Mouse (Mus musculus) layer of hippocampus, adult 2 months (tissue): ENCODE measurements at regions not wholly inside any gene's neighbourhood (a gene's known extent, or its start where the extent isn't known, plus 50 kb on each side); places are given as distances from the start of the nearest gene placed in this dataset.

ENCODE experiments used
- DNase-seq, 2 experiments: peaks; one replicate each; pipeline ENCODE4 v3.0.0; 2022; ENCODE audit warnings: low spot score in 2 of 2
- H3K27ac ChIP-seq: fragments of 200-600 bp; 2 replicates; pipeline ENCODE4 v1.8.1; 2022
- H3K4me3 ChIP-seq: fragments of 200-600 bp; 2 replicates; pipeline ENCODE4 v1.8.1; 2022; ENCODE audit warnings: mild to moderate bottlenecking
- CTCF ChIP-seq: fragments of 200-600 bp; conservative IDR thresholded peaks from 2 replicates; pipeline ENCODE4 v1.8.1; 2022; ENCODE audit warnings: antibody characterized with exemption, mild to moderate bottlenecking, moderate library complexity

DNA sequence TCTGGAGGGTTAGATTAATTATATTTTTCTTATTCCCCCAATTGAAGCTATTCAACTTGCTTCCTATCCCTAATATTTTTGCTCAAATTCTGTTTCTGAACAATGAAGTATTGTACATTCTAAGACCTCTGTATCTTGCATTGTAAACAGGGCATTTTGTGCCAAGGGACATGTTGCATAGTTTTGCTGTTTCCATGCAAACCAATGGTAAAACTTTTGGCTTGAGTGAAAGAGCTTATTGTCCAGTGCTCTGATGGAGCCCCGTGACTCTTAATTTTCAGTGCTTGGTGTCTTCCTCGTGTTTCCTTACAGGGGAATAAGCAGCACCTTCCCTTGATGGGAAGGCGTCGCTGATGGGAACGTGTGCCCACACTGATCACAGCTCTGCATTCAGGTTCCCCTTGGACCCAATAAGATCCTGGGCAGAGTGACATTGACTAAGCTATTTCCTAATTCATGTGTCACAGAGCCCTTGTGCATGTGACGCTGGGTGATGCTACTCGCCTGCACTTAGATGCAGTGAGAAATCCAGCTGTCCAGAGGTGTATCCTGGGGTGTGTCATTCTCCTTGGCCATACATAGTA, 220.8 kb upstream of the Dusp10 start:
- no peak overlapping the region for H3K4me3 ChIP-seq
- H3K27ac ChIP-seq, result peak overlapping the region; percentile 53; the same call in 1 of the 2 replicates
- DNase-seq, result no peak
- no peak for TF ChIP-seq CTCF

DNA sequence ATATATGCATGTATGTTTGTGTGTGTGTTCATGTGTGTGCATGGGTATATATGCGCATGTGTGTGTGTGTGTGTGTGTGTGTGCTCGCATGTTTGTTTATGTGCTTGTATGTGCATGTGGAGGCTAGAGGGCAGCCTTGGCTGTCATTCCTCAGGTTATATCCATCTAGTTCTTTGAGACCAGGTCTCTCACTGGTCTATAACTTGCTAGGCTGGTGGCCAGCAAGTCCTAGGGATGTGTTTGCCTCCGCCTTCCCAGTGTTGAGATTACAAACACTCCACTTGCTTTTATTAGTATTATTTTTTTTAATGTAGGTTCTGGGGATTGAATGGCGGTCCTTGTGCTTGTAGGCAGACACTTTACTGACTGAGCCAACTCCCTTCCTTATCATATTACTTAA, 219.8 kb upstream of the Dusp10 start:
- TF ChIP-seq CTCF, result no peak
- Histone ChIP-seq H3K27ac (no peak overlapping the region), H3K4me3 (no peak overlapping the region)
- no peak for DNase-seq

DNA sequence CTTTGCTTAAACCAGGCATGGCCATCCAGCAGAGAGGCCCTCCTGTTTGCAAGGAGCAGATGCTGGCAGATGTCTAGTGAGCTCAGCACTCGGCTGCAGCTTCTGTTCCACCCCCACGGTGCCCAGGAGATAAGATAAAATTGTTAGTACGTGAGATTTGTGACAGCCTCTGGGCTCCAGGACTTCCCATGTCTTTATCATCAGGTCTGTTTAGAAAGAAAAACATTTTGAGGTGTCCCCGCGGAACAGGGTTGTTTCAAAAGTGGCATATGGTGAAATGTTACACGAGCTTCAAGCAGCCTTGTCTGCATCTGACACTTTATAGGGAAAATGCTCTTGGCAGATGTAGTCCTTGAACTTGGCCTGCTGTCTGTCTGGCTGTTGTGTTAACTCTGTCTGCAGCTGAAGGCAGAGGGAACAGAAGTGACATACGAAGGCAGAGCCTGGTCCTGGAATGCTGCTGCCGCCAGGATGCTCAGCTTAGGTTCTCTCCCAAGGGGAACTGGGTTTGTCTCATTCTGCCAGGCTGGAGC, 219.1 kb upstream of the Dusp10 start:
- Histone ChIP-seq H3K4me3 (no peak overlapping the region), H3K27ac (no peak overlapping the region)
- no peak for TF ChIP-seq CTCF
- peak in 1 of 2 experiments; percentile 5 for DNase-seq

DNA sequence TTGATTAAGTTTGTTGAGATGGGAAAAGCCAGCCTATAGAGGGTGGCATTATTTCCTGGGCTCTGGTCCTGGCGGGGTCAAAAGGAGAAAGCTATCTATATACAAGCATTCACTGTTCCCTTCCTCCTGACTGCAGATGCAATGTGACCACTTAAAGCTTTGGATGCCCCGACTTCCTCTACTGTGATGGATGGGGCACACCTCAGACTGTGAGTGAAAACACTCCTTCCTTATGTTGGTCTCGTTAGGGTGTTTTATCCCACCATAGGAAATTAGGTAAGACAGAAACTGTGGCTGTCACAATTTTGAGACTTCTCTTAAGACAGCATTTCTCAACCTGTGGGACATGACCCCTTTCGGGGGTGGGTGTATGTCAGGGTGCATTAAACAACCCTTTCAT, 210.8 kb upstream of the Dusp10 start:
- H3K27ac ChIP-seq, result no peak overlapping the region
- no peak for DNase-seq
- no peak for TF ChIP-seq CTCF
- H3K4me3 ChIP-seq, result no peak overlapping the region

DNA sequence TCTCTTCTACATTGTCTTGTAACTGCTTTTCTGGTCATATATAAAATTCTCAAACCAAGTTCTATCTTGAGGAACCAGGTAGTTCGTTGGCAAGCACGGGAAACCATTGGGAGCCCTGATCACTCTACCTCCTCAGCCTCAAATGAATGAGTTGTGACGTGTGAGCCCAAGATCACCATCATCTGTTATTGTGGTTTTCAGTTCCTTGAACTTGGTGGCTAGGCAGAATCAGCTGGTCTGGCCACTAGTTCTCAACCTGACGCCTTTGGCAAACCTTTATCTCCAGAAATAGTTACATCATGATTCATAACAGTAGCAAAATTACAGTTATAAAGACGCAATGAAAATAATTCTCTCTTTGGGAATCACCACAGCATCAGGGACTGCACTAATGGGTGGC, 209.7 kb upstream of the Dusp10 start:
- no peak overlapping the region for H3K27ac ChIP-seq
- no peak for TF ChIP-seq CTCF
- DNase-seq, result no peak
- no peak overlapping the region for H3K4me3 ChIP-seq

DNA sequence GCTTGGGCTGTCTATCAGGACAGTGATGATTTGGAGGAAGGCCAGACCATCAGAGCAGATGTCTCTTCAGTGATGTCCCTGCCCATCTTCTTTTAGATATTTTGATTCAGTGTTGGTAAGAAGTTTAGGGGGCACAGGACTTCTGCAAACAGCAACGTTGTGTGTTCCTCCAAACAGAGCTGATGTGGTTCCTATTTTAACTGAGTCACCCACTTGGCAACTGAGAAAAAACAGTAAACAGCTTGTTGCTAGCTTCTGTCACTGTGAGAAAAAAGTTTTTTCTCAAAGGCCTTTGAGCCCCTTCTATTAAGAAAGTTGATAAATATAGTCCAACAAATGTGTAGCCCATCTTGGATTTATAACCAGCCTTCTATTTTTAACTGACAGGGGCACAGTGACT, 209.3 kb upstream of the Dusp10 start:
- no peak overlapping the region for H3K27ac ChIP-seq
- DNase-seq, result no peak
- TF ChIP-seq CTCF, result no peak
- no peak overlapping the region for H3K4me3 ChIP-seq

DNA sequence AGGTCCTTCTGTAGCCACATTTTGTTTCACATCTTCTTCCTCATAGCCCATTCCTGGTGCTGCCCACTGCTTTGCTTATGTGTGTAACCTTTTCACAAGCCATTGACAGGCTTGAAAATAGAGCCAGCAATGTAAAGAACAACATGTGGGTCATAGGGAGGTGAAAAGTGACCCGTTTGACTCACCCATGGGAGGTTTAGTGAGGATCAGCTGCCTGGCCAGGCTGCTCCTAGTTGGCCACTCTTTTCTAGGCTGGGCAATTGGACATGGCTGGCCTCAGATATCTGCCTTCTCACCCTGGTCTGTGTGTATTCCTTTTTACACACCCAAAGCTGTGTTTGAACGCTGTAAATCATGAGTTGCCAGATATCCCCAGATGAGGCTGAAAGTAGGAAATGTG, 208.8 kb upstream of the Dusp10 start:
- no peak for TF ChIP-seq CTCF
- H3K4me3 ChIP-seq, result no peak overlapping the region
- H3K27ac ChIP-seq, result no peak overlapping the region
- DNase-seq, result no peak

DNA sequence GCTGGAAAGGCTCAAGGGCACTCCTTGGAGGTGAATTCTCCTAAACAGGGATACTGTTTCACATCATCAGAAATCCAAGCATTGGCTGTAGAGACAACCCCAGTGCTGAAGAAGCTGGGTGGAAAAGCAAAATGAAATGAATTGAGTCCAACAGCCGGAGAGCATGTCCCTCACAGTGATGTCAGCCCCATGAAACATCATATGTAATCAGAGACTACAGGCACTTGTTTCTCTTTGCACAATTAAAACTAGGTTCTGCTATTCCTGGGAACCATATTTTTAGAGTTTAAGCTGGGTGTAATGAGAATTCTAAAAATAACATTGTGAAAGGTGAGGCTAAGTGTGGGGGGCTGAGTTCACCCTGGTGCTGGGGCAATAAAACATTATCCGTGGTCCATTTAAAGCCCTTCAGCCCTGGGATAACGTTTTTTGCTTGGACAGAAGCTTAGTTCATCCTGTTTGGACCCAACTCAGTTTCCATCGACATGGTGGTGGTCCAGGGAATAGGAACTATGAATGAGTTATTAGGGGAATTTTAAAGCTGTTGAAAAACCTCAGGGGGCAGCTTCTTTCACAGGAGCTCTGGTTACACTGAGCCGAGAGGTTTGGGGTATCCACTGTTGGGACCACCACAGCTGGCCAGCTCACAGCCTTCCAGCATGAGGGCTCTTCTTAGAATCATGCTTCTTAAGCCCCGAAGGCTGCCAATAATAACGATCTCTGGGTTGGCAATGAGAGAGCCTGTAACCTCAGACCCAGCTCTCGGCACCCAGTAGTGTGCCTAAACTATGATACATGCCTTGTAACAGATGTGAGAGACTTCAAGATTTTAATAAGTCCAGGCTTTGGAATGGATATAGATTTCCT, 206.0 kb upstream of the Dusp10 start:
- Histone ChIP-seq H3K27ac (no peak overlapping the region), H3K4me3 (no peak overlapping the region)
- no peak for TF ChIP-seq CTCF
- DNase-seq, result no peak

DNA sequence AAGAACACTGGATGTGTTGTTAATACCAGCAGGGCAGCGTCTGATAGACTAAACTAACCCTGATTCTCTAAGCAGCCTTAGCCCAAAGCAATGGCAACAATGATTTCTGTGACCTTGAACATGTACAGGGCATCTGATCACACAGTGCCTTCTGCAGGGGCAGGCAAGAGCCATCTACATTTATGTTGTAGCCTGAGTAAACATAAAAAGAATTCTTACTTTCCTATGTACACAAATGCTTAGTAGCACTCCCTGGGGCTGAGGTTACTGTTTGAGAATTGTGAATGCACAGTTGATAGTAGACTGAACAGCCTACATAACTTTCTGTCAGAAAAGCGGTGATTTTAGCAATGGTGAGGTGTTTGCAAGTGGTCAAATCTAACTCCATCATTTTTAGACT, 204.9 kb upstream of the Dusp10 start:
- no peak for DNase-seq
- TF ChIP-seq CTCF, result no peak

DNA sequence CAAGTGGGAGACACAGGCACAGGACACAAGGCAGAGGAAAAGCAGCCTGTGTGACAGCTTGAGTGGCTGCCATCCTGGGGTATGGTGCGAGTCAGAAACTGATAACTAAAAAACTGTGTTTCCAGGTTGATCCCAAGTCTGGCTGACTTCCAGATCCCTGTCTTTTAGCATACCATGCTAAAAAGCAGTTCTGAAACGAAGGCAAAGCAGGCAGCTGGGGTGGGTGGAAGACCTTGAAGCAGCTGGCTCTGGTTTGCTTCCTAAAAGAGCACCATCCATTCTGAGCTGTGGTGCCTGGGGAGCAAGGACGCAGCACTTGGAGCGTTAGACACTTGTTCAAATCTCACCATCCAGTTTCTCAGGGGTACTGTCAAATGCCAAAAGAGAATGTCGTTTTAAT, 192.5 kb upstream of the Dusp10 start:
- H3K27ac ChIP-seq, result no peak overlapping the region
- TF ChIP-seq CTCF, result no peak
- no peak for DNase-seq
- no peak overlapping the region for H3K4me3 ChIP-seq

More for the DNA sequence above, 204.9 kb upstream of the Dusp10 start:
- Histone ChIP-seq H3K4me3 (no peak overlapping the region), H3K27ac (no peak overlapping the region)

DNA sequence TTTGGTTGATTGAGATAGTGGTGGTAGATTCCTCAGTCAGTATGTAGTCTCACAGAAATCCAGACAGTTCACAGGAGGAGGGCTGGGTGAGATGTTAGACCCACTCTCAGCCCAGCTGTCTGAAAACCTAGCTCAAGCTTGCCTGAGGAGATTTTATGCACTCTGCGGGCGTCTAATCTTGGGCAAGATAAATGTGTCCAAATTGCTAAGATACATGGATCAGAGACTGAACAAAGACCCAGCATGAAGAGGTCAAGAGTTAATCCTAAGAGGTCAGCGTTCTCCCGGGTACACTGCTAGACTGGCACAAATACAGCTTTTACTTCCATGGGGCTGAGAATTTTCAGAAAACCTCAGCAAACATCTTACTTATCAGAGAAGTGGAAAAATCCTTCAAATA, 186.8 kb upstream of the Dusp10 start:
- TF ChIP-seq CTCF, result no peak
- H3K27ac ChIP-seq, result no peak overlapping the region
- no peak for DNase-seq
- H3K4me3 ChIP-seq, result no peak overlapping the region

DNA sequence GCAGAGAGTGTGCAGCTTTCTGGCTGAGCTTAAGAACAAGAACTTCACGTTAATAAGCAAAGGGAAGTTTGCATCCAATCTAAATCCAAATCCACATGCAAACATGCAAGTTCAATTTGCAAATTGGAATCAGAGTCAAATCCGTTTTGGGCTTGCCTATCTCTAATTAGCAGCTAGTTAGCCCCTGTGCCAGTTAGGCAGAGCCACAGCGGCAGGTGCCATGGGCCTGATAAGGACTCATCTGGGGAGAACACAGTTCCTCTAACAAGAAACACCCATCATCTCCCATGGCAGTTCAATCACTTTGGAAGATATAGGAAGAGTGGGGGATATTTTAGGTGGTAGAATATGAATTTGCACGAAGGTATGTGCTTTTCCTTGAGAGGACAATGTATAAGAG, 168.0 kb upstream of the Dusp10 start:
- TF ChIP-seq CTCF, result no peak
- no peak for DNase-seq
- no peak overlapping the region for H3K27ac ChIP-seq
- no peak overlapping the region for H3K4me3 ChIP-seq

DNA sequence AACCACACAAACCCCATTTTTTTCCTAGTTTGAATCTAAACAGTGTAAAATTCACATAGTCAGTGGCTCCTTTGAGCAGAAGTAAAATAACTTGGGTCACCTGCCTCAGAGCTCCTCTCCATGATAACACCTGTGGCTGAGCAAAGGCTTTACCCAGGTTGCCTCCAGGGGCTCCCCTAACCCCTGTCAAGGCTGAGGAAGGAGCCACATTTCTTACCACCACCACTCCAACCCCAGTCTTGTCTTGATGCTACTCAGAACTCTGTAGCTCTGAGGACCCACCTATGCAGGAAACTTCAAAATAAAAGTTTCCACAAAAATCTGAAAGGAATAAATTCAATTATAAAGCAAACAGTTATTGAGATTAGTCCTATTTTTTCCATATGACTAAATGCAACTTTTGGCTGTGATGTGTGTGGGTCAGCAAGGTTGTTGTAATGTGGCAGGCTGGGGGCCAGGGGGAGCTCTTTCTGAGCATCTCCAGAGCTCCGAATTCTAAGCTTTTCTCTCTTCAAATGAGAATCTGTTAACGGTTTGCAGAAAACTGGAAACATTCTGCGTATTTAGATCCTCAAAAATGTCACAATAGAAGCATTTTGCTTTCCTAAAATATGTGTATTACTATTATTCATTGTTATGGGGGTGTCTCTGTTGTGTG, 159.0 kb upstream of the Dusp10 start:
- DNase-seq, result peak in 1 of 2 experiments; percentile 15

DNA sequence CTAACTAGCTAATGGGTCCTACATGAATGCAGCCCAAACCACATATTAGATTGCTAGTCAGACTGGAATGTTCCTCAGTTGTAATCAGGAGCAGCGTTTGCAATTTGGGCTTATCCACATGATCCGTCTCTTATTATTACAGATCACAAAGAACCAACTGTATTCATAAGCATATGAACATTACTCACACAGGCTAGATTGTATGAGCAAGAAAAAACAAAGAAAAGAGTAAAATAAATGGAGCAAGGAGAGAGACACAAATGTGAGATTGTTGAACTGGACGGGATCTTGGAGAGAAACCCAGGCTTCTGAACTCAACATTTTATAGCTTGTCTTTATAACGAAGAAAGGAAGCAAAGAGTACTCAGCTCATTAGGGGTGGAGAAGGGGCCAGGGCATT, 148.0 kb upstream of the Dusp10 start:
- no peak for TF ChIP-seq CTCF
- no peak for DNase-seq
- H3K27ac ChIP-seq, result no peak overlapping the region
- H3K4me3 ChIP-seq, result no peak overlapping the region

More for the DNA sequence above, 159.0 kb upstream of the Dusp10 start:
- peak; percentile 76 for TF ChIP-seq CTCF
- Histone ChIP-seq H3K27ac (no peak overlapping the region), H3K4me3 (no peak overlapping the region)
